Mouse (Mus musculus) MEL (cell line): ENCODE measurements around the gene Sucla2. TPM values are rescaled to one million over a fixed set of nuclear protein-coding genes. Genes with fewer than 3 reads are reported as not detected.

Experiments used
- DNase-seq: peaks from one replicate; pipeline ENCODE4 v3.0.0; 2011; ENCODE audit warnings: low read depth, low spot score
- H3K27ac ChIP-seq: 2 replicates; pipeline ENCODE4 v1.5.1; 2012; ENCODE audit warnings: low read depth, mild to moderate bottlenecking, control low read depth, low read length, moderate library complexity; ENCODE audit not compliant: control insufficient read depth
- H3K27me3 ChIP-seq, 2 experiments: fragments of 150-350 bp in 1 of 2; sonication (generic) in 1 of 2; 2 replicates each; pipeline ENCODE4 v1.6.1; 2012; ENCODE audit warnings: low read length in 2 of 2, mild to moderate bottlenecking in 2 of 2, improper control_type of control experiment in 1 of 2, moderate library complexity in 1 of 2; ENCODE audit not compliant: insufficient read depth in 2 of 2, control insufficient read depth in 1 of 2
- H3K36me3 ChIP-seq, 2 experiments: 2 replicates each; pipeline ENCODE4 v1.6.1; 2012 to 2014; ENCODE audit warnings: low read length in 2 of 2, improper control_type of control experiment in 1 of 2, inconsistent platforms in 1 of 2, mild to moderate bottlenecking in 1 of 2; ENCODE audit not compliant: insufficient read depth in 2 of 2, control insufficient read depth in 1 of 2
- H3K4me1 ChIP-seq, 2 experiments: fragments of 150-350 bp in 1 of 2; sonication (generic) in 1 of 2; 2 replicates each; pipeline ENCODE4 v1.6.1; 2012; ENCODE audit warnings: low read length in 2 of 2, improper control_type of control experiment in 1 of 2, mild to moderate bottlenecking in 1 of 2; ENCODE audit not compliant: insufficient read depth in 2 of 2, control insufficient read depth in 1 of 2
- H3K4me3 ChIP-seq, 2 experiments: fragments of 150-350 bp in 1 of 2; sonication (generic) in 1 of 2; 2 replicates each; pipeline ENCODE4 v1.5.1; 2012; ENCODE audit warnings: low read depth in 2 of 2, low read length in 2 of 2, mild to moderate bottlenecking in 2 of 2, moderate library complexity in 2 of 2, control low read depth in 1 of 2, improper control_type of control experiment in 1 of 2; ENCODE audit not compliant: control insufficient read depth in 1 of 2, insufficient read depth in 1 of 2
- H3K79me2 ChIP-seq: 2 replicates; pipeline ENCODE4 v1.6.1; 2012; ENCODE audit warnings: mild to moderate bottlenecking, low read length, moderate library complexity; ENCODE audit not compliant: control insufficient read depth, poor library complexity, insufficient read depth
- H3K9ac ChIP-seq: 2 replicates; pipeline ENCODE4 v1.6.1; 2012; ENCODE audit warnings: low read depth, mild to moderate bottlenecking, control low read depth, low read length, moderate library complexity; ENCODE audit not compliant: control insufficient read depth, poor library complexity, severe bottlenecking
- H3K9me3 ChIP-seq: fragments of 150-350 bp; sonication (generic); replicated peaks from 2 replicates; pipeline ENCODE4 v1.6.1; 2012; ENCODE audit warnings: mild to moderate bottlenecking, low read length, improper control_type of control experiment, moderate library complexity; ENCODE audit not compliant: insufficient read depth
- BHLHE40 ChIP-seq: IDR thresholded peaks from 2 replicates; pipeline ENCODE4 v1.6.1; 2012; ENCODE audit warnings: low read depth, mild to moderate bottlenecking, inconsistent platforms, low read length, improper control_type of control experiment, borderline replicate concordance
- CHD1 ChIP-seq: IDR thresholded peaks from 2 replicates; pipeline ENCODE4 v1.6.1; 2012; ENCODE audit warnings: low read depth, mild to moderate bottlenecking, inconsistent platforms, low read length, improper control_type of control experiment
- CHD2 ChIP-seq: IDR thresholded peaks from 2 replicates; pipeline ENCODE4 v1.6.1; 2011; ENCODE audit warnings: low read length, improper control_type of control experiment
- ELF1 ChIP-seq: IDR thresholded peaks from 2 replicates; pipeline ENCODE4 v1.6.1; 2014; ENCODE audit warnings: low read depth, mild to moderate bottlenecking, inconsistent platforms, low read length, improper control_type of control experiment, moderate library complexity
- EP300 ChIP-seq, 2 experiments: IDR thresholded peaks; 2 replicates each; pipeline ENCODE4 v1.6.1; 2011; ENCODE audit warnings: improper control_type of control experiment in 2 of 2, low read length in 2 of 2, low read depth in 1 of 2, mild to moderate bottlenecking in 1 of 2
- ETS1 ChIP-seq: IDR thresholded peaks from 2 replicates; pipeline ENCODE4 v1.6.1; 2012; ENCODE audit warnings: low read depth, mild to moderate bottlenecking, inconsistent platforms, low read length, improper control_type of control experiment, moderate library complexity
- GABPA ChIP-seq: IDR thresholded peaks from 2 replicates; pipeline ENCODE4 v1.6.1; 2012; ENCODE audit warnings: low read depth, mild to moderate bottlenecking, inconsistent platforms, low read length, improper control_type of control experiment, moderate library complexity
- GATA1 ChIP-seq: IDR thresholded peaks from 2 replicates; pipeline ENCODE4 v1.6.1; 2011; ENCODE audit warnings: low read depth, low read length, improper control_type of control experiment
- JUND ChIP-seq: IDR thresholded peaks from 2 replicates; pipeline ENCODE4 v1.6.1; 2011; ENCODE audit warnings: low read depth, mild to moderate bottlenecking, improper control_type of control experiment, low read length
- MAFK ChIP-seq: IDR thresholded peaks from 2 replicates; pipeline ENCODE4 v1.6.1; 2011; ENCODE audit warnings: low read depth, mild to moderate bottlenecking, low read length, improper control_type of control experiment, borderline replicate concordance
- MAX ChIP-seq: IDR thresholded peaks from 2 replicates; pipeline ENCODE4 v1.6.1; 2011; ENCODE audit warnings: low read length, improper control_type of control experiment
- MAZ ChIP-seq: IDR thresholded peaks from 2 replicates; pipeline ENCODE4 v1.6.1; 2012; ENCODE audit warnings: low read depth, mild to moderate bottlenecking, inconsistent platforms, low read length, improper control_type of control experiment
- MEF2A ChIP-seq: IDR thresholded peaks from 2 replicates; pipeline ENCODE4 v1.6.1; 2014; ENCODE audit warnings: low read depth, mild to moderate bottlenecking, inconsistent platforms, low read length, improper control_type of control experiment; ENCODE audit not compliant: poor library complexity, insufficient replicate concordance, severe bottlenecking; ENCODE audit errors: extremely low read depth
- MXI1 ChIP-seq: IDR thresholded peaks from 2 replicates; pipeline ENCODE4 v1.6.1; 2011; ENCODE audit warnings: mild to moderate bottlenecking, low read depth, low read length, improper control_type of control experiment
- NELFE ChIP-seq: IDR thresholded peaks from 2 replicates; pipeline ENCODE4 v1.6.1; 2011; ENCODE audit warnings: low read depth, low read length, improper control_type of control experiment
- NRF1 ChIP-seq: IDR thresholded peaks from 2 replicates; pipeline ENCODE4 v1.6.1; 2014; ENCODE audit warnings: low read depth, mild to moderate bottlenecking, inconsistent platforms, low read length, improper control_type of control experiment, moderate library complexity; ENCODE audit not compliant: poor library complexity, insufficient read depth, severe bottlenecking
- RAD21 ChIP-seq: IDR thresholded peaks from 2 replicates; pipeline ENCODE4 v1.6.1; 2011; ENCODE audit warnings: mild to moderate bottlenecking, low read depth, low read length, improper control_type of control experiment
- RCOR1 ChIP-seq: IDR thresholded peaks from 2 replicates; pipeline ENCODE4 v1.6.1; 2012; ENCODE audit warnings: low read depth, mild to moderate bottlenecking, inconsistent platforms, low read length, improper control_type of control experiment
- SMC3 ChIP-seq: IDR thresholded peaks from 2 replicates; pipeline ENCODE4 v1.6.1; 2011; ENCODE audit warnings: low read depth, low read length, improper control_type of control experiment
- TAL1 ChIP-seq: IDR thresholded peaks from 2 replicates; pipeline ENCODE4 v1.6.1; 2012; ENCODE audit warnings: mild to moderate bottlenecking, inconsistent platforms, low read length, moderate library complexity, mixed read lengths
- TBP ChIP-seq: IDR thresholded peaks from 2 replicates; pipeline ENCODE4 v1.8.0; 2011; ENCODE audit warnings: low read depth, low read length, improper control_type of control experiment
- UBTF ChIP-seq: IDR thresholded peaks from 2 replicates; pipeline ENCODE4 v1.6.1; 2012; ENCODE audit warnings: low read depth, mild to moderate bottlenecking, inconsistent platforms, low read length, improper control_type of control experiment, moderate library complexity, borderline replicate concordance; ENCODE audit not compliant: insufficient read depth
- USF1 ChIP-seq: IDR thresholded peaks from 2 replicates; pipeline ENCODE4 v1.6.1; 2014; ENCODE audit warnings: low read depth, mild to moderate bottlenecking, inconsistent platforms, low read length, improper control_type of control experiment, moderate library complexity
- USF2 ChIP-seq, 2 experiments: IDR thresholded peaks; 2 replicates each; pipeline ENCODE4 v1.6.1; 2011 to 2012; ENCODE audit warnings: improper control_type of control experiment in 2 of 2, low read length in 2 of 2, borderline replicate concordance in 1 of 2, inconsistent platforms in 1 of 2, low read depth in 1 of 2, mild to moderate bottlenecking in 1 of 2; ENCODE audit not compliant: insufficient read depth in 1 of 2
- ZC3H11A ChIP-seq: IDR thresholded peaks from 2 replicates; pipeline ENCODE4 v1.6.1; 2012; ENCODE audit warnings: low read depth, mild to moderate bottlenecking, inconsistent platforms, low read length, improper control_type of control experiment
- ZKSCAN1 ChIP-seq: IDR thresholded peaks from 2 replicates; pipeline ENCODE4 v1.6.1; 2012; ENCODE audit warnings: low read depth, mild to moderate bottlenecking, inconsistent platforms, low read length, improper control_type of control experiment, moderate library complexity
- ZMIZ1 ChIP-seq: IDR thresholded peaks from 2 replicates; pipeline ENCODE4 v1.6.1; 2012; ENCODE audit warnings: low read depth, mild to moderate bottlenecking, inconsistent platforms, low read length, improper control_type of control experiment, moderate library complexity
- ZNF384 ChIP-seq: IDR thresholded peaks from 2 replicates; pipeline ENCODE4 v1.6.1; 2012; ENCODE audit warnings: low read depth, mild to moderate bottlenecking, inconsistent platforms, low read length, improper control_type of control experiment
- polyA plus RNA-seq, 2 experiments: library from polyadenylated mRNA; stranded (reverse) in 1 of 2; unstranded in 1 of 2; fragments of >175 nt in 1 of 2; fragments of >200 nt in 1 of 2; gene quantifications; 2 replicates each; pipeline versions ENCODE4 v1.2.1 to v1.2.4; 2012; ENCODE audit warnings: low replicate concordance in 2 of 2, low read depth in 1 of 2; ENCODE audit not compliant: insufficient read length in 2 of 2, insufficient read depth in 1 of 2, missing spikeins in 1 of 2
- total RNA-seq: library from RNA; depleted of rRNA; stranded (reverse); fragments of 300-350 nt; gene quantifications from 2 replicates; pipeline ENCODE4 v1.2.3, GENCODE M21; 2012

Gene Sucla2
- total and polyA plus RNA-seq, 3 experiments: 59.4 to 65.5 (median 61.6) TPM

DNA sequence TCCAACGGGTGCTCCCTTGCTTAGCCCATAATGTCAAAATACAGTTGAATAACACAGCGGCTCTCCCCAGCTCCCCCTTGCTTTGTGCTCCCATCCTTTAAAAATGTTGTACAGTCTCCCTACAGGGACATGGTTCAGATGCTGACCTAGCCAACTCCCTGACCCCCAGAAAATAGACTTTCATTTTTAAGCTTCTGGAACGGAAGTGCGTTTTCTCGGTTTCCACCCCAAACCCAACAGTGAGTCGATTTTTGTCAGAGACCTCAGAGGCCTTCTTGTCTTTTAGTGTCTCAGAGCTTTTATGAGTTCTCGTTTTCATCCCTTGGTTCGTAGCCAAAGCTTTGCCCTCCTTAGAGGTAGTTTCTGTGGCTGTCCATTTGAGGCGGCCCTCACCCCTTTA, 23.8 kb upstream of the Sucla2 start:
- Histone ChIP-seq H3K79me2 (no peaks in the 10 kb centered on the region), H3K4me1 (peaks cover 3% of the 10 kb centered on the region in 2 experiments; a peak in 3 of 4 replicates), H3K9ac (no peak overlapping the region), H3K27ac (no peak overlapping the region), H3K9me3 (no peaks in the 10 kb centered on the region), H3K27me3 (peaks cover 0 to 2% of the 10 kb centered on the region in 2 experiments; a peak in 1 of 4 replicates), H3K36me3 (no peaks in the 10 kb centered on the region), H3K4me3 (no peak overlapping the region)
- TF ChIP-seq BHLHE40 (no peak), TAL1 (no peak), NELFE (no peak), SMC3 (no peak), MXI1 (no peak), GATA1 (no peak), MAFK (no peak), CHD2 (no peak), MAX (no peak), CHD1 (no peak), ETS1 (no peak), USF2 (IDR thresholded peaks at IDR 0.05; ENCODE audit: borderline replicate concordance in 1 of 2, insufficient read depth in 1 of 2, low read depth in 1 of 2, low read length in 2 of 2) (no peak), ELF1 (no peak)
- DNase-seq: no peak

- DNase-seq: no peak
- no peak overlapping the region for H3K27ac ChIP-seq
- no peak overlapping the region for H3K9ac ChIP-seq
- peaks cover 0 to 2% of the 10 kb centered on the region in 2 experiments; a peak in 2 of 4 replicates for H3K36me3 ChIP-seq
- peaks cover 0 to 2% of the 10 kb centered on the region in 2 experiments; a peak in 1 of 4 replicates for H3K27me3 ChIP-seq
- H3K9me3 ChIP-seq: no peaks in the 10 kb centered on the region
- H3K4me1 ChIP-seq: peaks cover 3 to 7% of the 10 kb centered on the region in 2 experiments; a peak in 3 of 4 replicates
- H3K4me3 ChIP-seq: no peak overlapping the region
- H3K79me2 ChIP-seq: no peaks in the 10 kb centered on the region
- TF ChIP-seq MAZ: no peak
- no peak for TF ChIP-seq ZC3H11A
- no peak for TF ChIP-seq JUND
- no peak for TF ChIP-seq UBTF
- no peak for TF ChIP-seq GABPA
- no peak for TF ChIP-seq USF2 (IDR thresholded peaks at IDR 0.05; ENCODE audit: borderline replicate concordance in 1 of 2, insufficient read depth in 1 of 2, low read depth in 1 of 2, low read length in 2 of 2)
- TF ChIP-seq ZKSCAN1: no peak
- TF ChIP-seq ETS1: no peak
- TF ChIP-seq ZMIZ1: no peak
- TF ChIP-seq MEF2A: no peak
- no peak for TF ChIP-seq ZNF384
- TF ChIP-seq TAL1: no peak
- TF ChIP-seq CHD1: no peak
- TF ChIP-seq RCOR1: no peak
- TF ChIP-seq NRF1: no peak
- TF ChIP-seq USF1: no peak
- no peak for TF ChIP-seq TBP
- TF ChIP-seq SMC3: no peak
- TF ChIP-seq RAD21: no peak
- no peak for TF ChIP-seq EP300 (IDR thresholded peaks at IDR 0.05; ENCODE audit: low read depth in 1 of 2, low read length in 2 of 2)
Measured at GRCm38 (mm10) chr14:73501721-73502120, 23.4 kb upstream of the Sucla2 start.
